ENCODE assay signal across 14 mouse cellular contexts in the genomic region with DNA sequence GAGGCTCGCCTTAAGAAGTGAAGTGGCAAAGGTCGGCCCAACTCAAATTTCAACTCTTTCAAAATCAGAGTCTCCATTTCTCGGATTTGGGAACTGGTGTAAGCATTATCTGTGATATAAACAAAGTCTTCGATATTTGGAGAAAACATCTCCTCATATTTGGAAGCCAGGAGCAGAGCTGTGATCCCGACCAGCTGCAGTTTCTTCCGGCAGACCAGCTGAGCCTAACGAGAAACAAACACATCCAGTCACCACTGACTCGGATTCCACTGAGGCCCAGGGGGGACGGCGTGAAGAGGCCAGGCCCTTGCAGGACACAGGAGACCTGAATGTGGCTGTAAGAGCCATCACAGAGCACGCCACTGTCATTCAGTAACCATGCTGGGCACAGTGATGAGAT.
"Had no signal": no experiment of that assay in that cellular context is flagged by ENCODE, and none has a peak within 500 bp of the region (broad histone marks: within the 10 kb centered on the region; RNA-seq: fewer than 3 reads in every experiment).

No protein-coding gene starts in this region.

- H3K27me3 ChIP-seq: limb, embryonic 13.5 days; liver, embryonic 15.5 days; lung, embryonic 15.5 days; midbrain, embryonic 15.5 days; neural tube, embryonic 12.5 days had no signal

- H3K4me1 ChIP-seq: limb, embryonic 13.5 days; liver, embryonic 15.5 days; lung, embryonic 15.5 days; midbrain, embryonic 15.5 days; neural tube, embryonic 12.5 days had no signal

- H3K4me2 ChIP-seq: limb, embryonic 13.5 days; liver, embryonic 15.5 days; lung, embryonic 15.5 days; midbrain, embryonic 11.5 days; midbrain, embryonic 15.5 days; neural tube, embryonic 12.5 days had no signal

- H3K9me3 ChIP-seq: limb, embryonic 13.5 days; liver, embryonic 15.5 days; lung, embryonic 15.5 days; midbrain, embryonic 15.5 days; neural tube, embryonic 12.5 days had no signal

- ATAC-seq: intestine, postnatal 0 days; midbrain, embryonic 15.5 days had no signal

- DNase-seq: kidney, adult 9 months; kidney, postnatal 4 days; left cerebral cortex, postnatal 4 days; thymus, adult 18-20 months; thymus, postnatal 14 days had no signal

- H3K4me3 ChIP-seq: layer of hippocampus, adult 2 months; limb, embryonic 13.5 days; liver, embryonic 15.5 days; lung, embryonic 15.5 days; midbrain, embryonic 15.5 days; neural tube, embryonic 12.5 days had no signal

- H3K27ac ChIP-seq: kidney, postnatal 0 days; layer of hippocampus, adult 2 months; limb, embryonic 13.5 days; liver, embryonic 15.5 days; lung, embryonic 15.5 days; midbrain, embryonic 15.5 days; neural tube, embryonic 12.5 days had no signal

- H3K9ac ChIP-seq: limb, embryonic 13.5 days; liver, embryonic 15.5 days; lung, embryonic 15.5 days; midbrain, embryonic 15.5 days; neural tube, embryonic 12.5 days had no signal
